Mouse (Mus musculus) liver, postnatal 0 days (tissue): ENCODE measurements around the gene Thegl. TPM values are rescaled to one million over a fixed set of nuclear protein-coding genes. Genes with fewer than 3 reads are reported as not detected.

ENCODE experiments used
- ATAC-seq: fragments of 200-750 bp; cut with Nextera tagmentation; 2 replicates; pipeline ENCODE4 v1.8.0; 2017; ENCODE audit warnings: mild to moderate bottlenecking, moderate library complexity
- DNase-seq: peaks from one replicate; pipeline ENCODE4 v3.0.0-alpha.2; 2016
- H3K27ac ChIP-seq: fragments of 300-500 bp; sonication (generic); 2 replicates; pipeline ENCODE4 v1.5.1; 2014; ENCODE audit warnings: antibody characterized with exemption, moderate library complexity, mild to moderate bottlenecking, low read depth
- H3K27me3 ChIP-seq: fragments of 300-500 bp; sonication (generic); 2 replicates; pipeline ENCODE4 v1.6.1; 2014; ENCODE audit warnings: low read length, control low read depth, mixed read lengths; ENCODE audit not compliant: insufficient read depth
- H3K36me3 ChIP-seq: fragments of 300-500 bp; sonication (generic); replicated peaks from 2 replicates; pipeline ENCODE4 v1.6.1; 2014; ENCODE audit warnings: mild to moderate bottlenecking, control low read depth, low read length, moderate library complexity, mixed read lengths; ENCODE audit not compliant: insufficient read depth
- H3K4me1 ChIP-seq: fragments of 300-500 bp; sonication (generic); 2 replicates; pipeline ENCODE4 v1.6.1; 2014; ENCODE audit warnings: antibody characterized with exemption, mild to moderate bottlenecking, control low read depth; ENCODE audit not compliant: insufficient read depth
- H3K4me2 ChIP-seq: fragments of 300-500 bp; sonication (generic); 2 replicates; pipeline ENCODE4 v1.6.1; 2014; ENCODE audit warnings: low read depth, mild to moderate bottlenecking, low read length, moderate library complexity, mixed read lengths
- H3K4me3 ChIP-seq: fragments of 300-500 bp; sonication (generic); 2 replicates; pipeline ENCODE4 v1.5.1; 2014; ENCODE audit warnings: low read depth, low read length
- H3K9ac ChIP-seq: fragments of 300-500 bp; sonication (generic); replicated peaks from 2 replicates; pipeline ENCODE4 v1.6.1; 2014; ENCODE audit warnings: mild to moderate bottlenecking, moderate library complexity
- H3K9me3 ChIP-seq: fragments of 300-500 bp; sonication (generic); 2 replicates; pipeline ENCODE4 v1.6.1; 2016; ENCODE audit warnings: mild to moderate bottlenecking, control low read depth, low read length, mixed read lengths
- CTCF ChIP-seq: sonication (generic); IDR thresholded peaks from 2 replicates; pipeline ENCODE4 v1.5.1; 2016; ENCODE audit warnings: antibody characterized with exemption, low read depth
- EP300 ChIP-seq: IDR thresholded peaks from 2 replicates; pipeline ENCODE4 v1.6.1; 2016; ENCODE audit warnings: antibody characterized with exemption, low read depth, mild to moderate bottlenecking
- WGBS: fragments of 180-500 bp; shearing (Covaris S2); extraction: QIAGEN DNeasy Blood & Tissue Kit; methylation state at CpG from one replicate; pipeline ENCODE4 v1.1.7; 2014; ENCODE audit not compliant: insufficient replicate concordance; 5-methylcytosine and 5-hydroxymethylcytosine counted together
- polyA plus RNA-seq: library from polyadenylated mRNA; unstranded; fragments of >200 nt; fragmentation: Nextera tagmentation; extraction: Ambion mirVana; gene quantifications from 2 replicates; pipeline ENCODE4 v1.2.1, GENCODE M21; 2015

The Thegl gene
- polyA plus RNA-seq, 1 experiment from 2014 or later: 0.19 TPM

- DNase-seq (no peak), ATAC-seq (no peak)
- no peak for TF ChIP-seq CTCF
- no peak for TF ChIP-seq EP300
- H3K27ac ChIP-seq: no peak overlapping the region
- WGBS: 79% methylated on average over 8 of the region's 8 CpGs
- peaks cover 14% of the 10 kb centered on the region for H3K4me1 ChIP-seq
- peak overlapping the region; percentile 91 for H3K4me2 ChIP-seq
- H3K9me3 ChIP-seq: no peaks in the 10 kb centered on the region
- no peaks in the 10 kb centered on the region for H3K27me3 ChIP-seq
- H3K36me3 ChIP-seq: peaks cover 24% of the 10 kb centered on the region
- peak overlapping the region; percentile 96; the same call in 1 of the 2 replicates for H3K9ac ChIP-seq
- peak overlapping the region; percentile 100 for H3K4me3 ChIP-seq
These were observed 40.1 kb upstream of the Thegl start for GRCm38 (mm10) chr5:76975736-76976135.

DNA sequence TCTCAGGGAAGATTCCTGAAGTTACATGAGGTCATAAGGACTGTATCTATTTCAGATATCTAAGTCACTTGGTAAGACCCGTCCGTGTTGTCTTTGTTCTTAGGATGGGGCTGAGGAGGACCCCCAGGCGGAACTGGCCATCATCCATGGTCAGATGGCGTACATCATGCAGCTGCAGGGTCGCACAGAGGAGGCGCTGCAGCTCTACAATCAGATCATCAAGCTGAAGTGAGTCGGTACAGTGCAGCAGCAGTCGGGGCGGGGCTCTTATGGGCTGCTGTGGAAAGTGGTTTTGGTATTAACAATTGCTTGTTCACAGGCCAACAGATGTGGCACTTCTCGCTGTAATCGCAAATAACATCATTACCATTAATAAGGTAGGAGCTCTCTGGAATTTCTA lies 31.8 kb upstream of the Thegl start:
- Histone ChIP-seq H3K27me3 (no peaks in the 10 kb centered on the region), H3K9ac (no peak overlapping the region), H3K27ac (no peak overlapping the region), H3K4me2 (no peak overlapping the region), H3K4me1 (no peaks in the 10 kb centered on the region), H3K4me3 (no peak overlapping the region), H3K36me3 (peaks cover 69% of the 10 kb centered on the region), H3K9me3 (no peaks in the 10 kb centered on the region)
- 88% methylated on average over 11 of the region's 11 CpGs for WGBS
- DNase-seq (no peak), ATAC-seq (no peak)
- TF ChIP-seq EP300 (no peak), CTCF (no peak; the same call in none of the 2 replicates)

GRCm38 (mm10) chr5:76990789-76991188 lies 25.0 kb upstream of the Thegl start:
- no peak overlapping the region for H3K4me3 ChIP-seq
- no peaks in the 10 kb centered on the region for H3K9me3 ChIP-seq
- TF ChIP-seq CTCF (no peak), EP300 (peak; percentile 83)
- peak; percentile 53 for ATAC-seq
- H3K9ac ChIP-seq: no peak overlapping the region
- H3K4me1 ChIP-seq: peaks cover 4% of the 10 kb centered on the region; the same call in 1 of the 2 replicates
- H3K27me3 ChIP-seq: no peaks in the 10 kb centered on the region
- 0 out of 2 replicates have a peak overlapping the region, but pooled peaks have one; percentile 1 for H3K4me2 ChIP-seq
- DNase-seq: no peak
- H3K27ac ChIP-seq: peak overlapping the region; percentile 57; the same call in 1 of the 2 replicates
- H3K36me3 ChIP-seq: peaks cover 74% of the 10 kb centered on the region
- 64% methylated on average over 3 of the region's 3 CpGs for WGBS

- Histone ChIP-seq H3K4me1 (peaks cover 4% of the 10 kb centered on the region; the same call in 1 of the 2 replicates), H3K27me3 (no peaks in the 10 kb centered on the region), H3K4me3 (no peak overlapping the region), H3K27ac (peak overlapping the region; percentile 78), H3K9me3 (no peaks in the 10 kb centered on the region), H3K36me3 (peaks cover 80% of the 10 kb centered on the region), H3K9ac (no peak overlapping the region), H3K4me2 (peak overlapping the region; percentile 10; the same call in 1 of the 2 replicates)
- peak; percentile 43 for DNase-seq
- ATAC-seq: peak; percentile 94
- TF ChIP-seq EP300: peak; percentile 87
- no peak for TF ChIP-seq CTCF
- 60% methylated on average over 5 of the region's 5 CpGs for WGBS
These were observed 22.5 kb upstream of the Thegl start for GRCm38 (mm10) chr5:76993174-76993814.

DNA sequence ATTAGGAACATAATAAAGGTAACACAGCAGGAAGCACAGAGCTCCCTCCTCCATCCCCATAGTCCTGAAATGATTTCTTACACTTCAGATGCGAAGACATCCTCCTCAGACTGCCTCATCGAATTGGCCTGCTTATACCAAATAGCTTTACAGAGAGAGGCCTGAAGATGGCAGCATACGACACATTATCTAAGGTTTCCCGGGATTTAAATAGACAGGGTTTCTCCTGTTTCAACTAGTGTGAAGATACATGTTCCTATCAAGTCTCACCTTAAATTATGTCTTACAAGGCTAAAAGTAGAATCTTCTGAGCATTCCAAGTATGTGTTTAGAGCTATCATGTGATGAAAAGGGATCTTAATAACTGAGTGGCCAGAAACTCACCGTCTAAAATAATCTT lies 17.4 kb upstream of the Thegl start:
- ATAC-seq (no peak), DNase-seq (no peak)
- TF ChIP-seq CTCF (peak; percentile 60), EP300 (no peak)
- Histone ChIP-seq H3K9me3 (no peaks in the 10 kb centered on the region), H3K9ac (no peak overlapping the region), H3K4me2 (no peak overlapping the region), H3K4me1 (no peaks in the 10 kb centered on the region), H3K4me3 (no peak overlapping the region), H3K27ac (no peak overlapping the region), H3K27me3 (no peaks in the 10 kb centered on the region), H3K36me3 (peaks cover 63% of the 10 kb centered on the region)
- 60% methylated on average over 5 of the region's 5 CpGs for WGBS

DNA sequence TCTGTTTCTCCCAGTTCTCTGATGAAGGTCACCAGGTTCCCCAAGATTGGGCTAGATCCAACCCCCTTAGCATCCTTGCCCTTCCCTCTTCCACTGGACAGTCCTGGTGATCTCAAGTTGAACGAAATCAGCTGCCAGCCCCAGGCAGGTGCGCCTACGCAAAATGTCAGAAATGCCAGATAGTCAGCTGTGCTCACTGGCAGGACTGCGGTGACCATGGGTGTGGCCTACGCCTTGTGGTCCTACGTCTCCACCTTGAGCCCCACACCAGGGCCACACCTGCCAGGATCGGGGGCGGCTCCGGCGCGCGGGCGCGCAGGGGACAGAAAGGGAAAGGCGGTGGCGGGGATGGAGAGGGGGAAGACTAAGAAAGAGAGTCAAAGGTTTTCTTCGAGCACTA lies 14.6 kb upstream of the Thegl start:
- WGBS: 88% methylated on average over 17 of the region's 17 CpGs
- no peak overlapping the region for H3K27ac ChIP-seq
- no peaks in the 10 kb centered on the region for H3K27me3 ChIP-seq
- DNase-seq (no peak), ATAC-seq (no peak)
- no peak overlapping the region for H3K4me3 ChIP-seq
- H3K4me1 ChIP-seq: no peaks in the 10 kb centered on the region
- TF ChIP-seq CTCF (no peak), EP300 (no peak)
- peaks cover 38% of the 10 kb centered on the region for H3K36me3 ChIP-seq
- H3K4me2 ChIP-seq: no peak overlapping the region
- H3K9ac ChIP-seq: no peak overlapping the region
- H3K9me3 ChIP-seq: no peaks in the 10 kb centered on the region
